Mouse (Mus musculus) cerebellum, adult 9-10 months (tissue): Measurements from ENCODE around the gene Gm10447.

Source experiments
- DNase-seq: peaks from one replicate; pipeline ENCODE4 v3.0.0; 2022

The Gm10447 gene

GRCm38 (mm10) chr11:53478383-53479170 is 21.7 kb upstream of the Gm10447 start:
- no peak for DNase-seq

GRCm38 (mm10) chr11:53477833-53478232 is 20.9 kb upstream of the Gm10447 start:
- no peak for DNase-seq

- no peak for DNase-seq
Observed at GRCm38 (mm10) chr11:53475620-53476019, 18.7 kb upstream of the Gm10447 start.

- DNase-seq = no peak
Observed at GRCm38 (mm10) chr11:53472709-53473108, 15.8 kb upstream of the Gm10447 start.

GRCm38 (mm10) chr11:53469968-53470695 is 13.2 kb upstream of the Gm10447 start, which contains the start of gene Gm9837:
Gene Gm9837, minus strand, starts transcription at chr11:53470479.
- peak; percentile 95 for DNase-seq

- DNase-seq = no peak
Observed at GRCm38 (mm10) chr11:53469294-53469967, 12.5 kb upstream of the Gm10447 start.

GRCm38 (mm10) chr11:53466231-53466971 is 9.5 kb upstream of the Gm10447 start:
- DNase-seq = peak; percentile 90

- no peak for DNase-seq
Observed at GRCm38 (mm10) chr11:53463551-53464424, 6.9 kb upstream of the Gm10447 start.

- no peak for DNase-seq
Observed at GRCm38 (mm10) chr11:53461727-53462126, 4.8 kb upstream of the Gm10447 start.

GRCm38 (mm10) chr11:53460192-53460591 is 3.3 kb upstream of the Gm10447 start:
- DNase-seq = no peak

- DNase-seq = no peak
Observed at GRCm38 (mm10) chr11:53458996-53459395, 2.1 kb upstream of the Gm10447 start.

- no peak for DNase-seq
Observed at GRCm38 (mm10) chr11:53457372-53457954, 553 bp upstream of the Gm10447 start.

- no peak for DNase-seq
Observed at GRCm38 (mm10) chr11:53453031-53453430, 3.9 kb downstream of the Gm10447 start.

GRCm38 (mm10) chr11:53452396-53452795 is 4.5 kb downstream of the Gm10447 start:
- DNase-seq = peak; percentile 67

GRCm38 (mm10) chr11:53451361-53451760 is 5.5 kb downstream of the Gm10447 start:
- DNase-seq = no peak

GRCm38 (mm10) chr11:53450070-53450705 is 6.7 kb downstream of the Gm10447 start:
- DNase-seq = no peak

- DNase-seq = peak; percentile 96
Observed at GRCm38 (mm10) chr11:53448529-53448928, 8.4 kb downstream of the Gm10447 start.

GRCm38 (mm10) chr11:53447996-53448395 is 8.9 kb downstream of the Gm10447 start:
- no peak for DNase-seq

- DNase-seq = no peak
Observed at GRCm38 (mm10) chr11:53446183-53446582, 10.7 kb downstream of the Gm10447 start.

GRCm38 (mm10) chr11:53445562-53445961 is 11.3 kb downstream of the Gm10447 start:
- DNase-seq = no peak

- DNase-seq = peak; percentile 70
Observed at GRCm38 (mm10) chr11:53443861-53444260, 13.0 kb downstream of the Gm10447 start.
